Mouse (Mus musculus) testis, postnatal 14 days (tissue): ENCODE measurements at regions not wholly inside any gene's neighbourhood (a gene's known extent, or its start where the extent isn't known, plus 50 kb on each side); places are given as distances from the start of the nearest gene placed in this dataset.
"Not testable (repeated sequence)": the region's sequence is repeated elsewhere in the genome, so short reads cannot be mapped to it uniquely, and the experiment has no call there.

Experiments
- DNase-seq: peaks from one replicate; pipeline ENCODE4 v3.0.0; 2021; ENCODE audit warnings: low spot score

GRCm38 (mm10) chr12:10445738-10446137 lies 55.2 kb downstream of the Rdh14 start:
- DNase-seq: no peak

DNA sequence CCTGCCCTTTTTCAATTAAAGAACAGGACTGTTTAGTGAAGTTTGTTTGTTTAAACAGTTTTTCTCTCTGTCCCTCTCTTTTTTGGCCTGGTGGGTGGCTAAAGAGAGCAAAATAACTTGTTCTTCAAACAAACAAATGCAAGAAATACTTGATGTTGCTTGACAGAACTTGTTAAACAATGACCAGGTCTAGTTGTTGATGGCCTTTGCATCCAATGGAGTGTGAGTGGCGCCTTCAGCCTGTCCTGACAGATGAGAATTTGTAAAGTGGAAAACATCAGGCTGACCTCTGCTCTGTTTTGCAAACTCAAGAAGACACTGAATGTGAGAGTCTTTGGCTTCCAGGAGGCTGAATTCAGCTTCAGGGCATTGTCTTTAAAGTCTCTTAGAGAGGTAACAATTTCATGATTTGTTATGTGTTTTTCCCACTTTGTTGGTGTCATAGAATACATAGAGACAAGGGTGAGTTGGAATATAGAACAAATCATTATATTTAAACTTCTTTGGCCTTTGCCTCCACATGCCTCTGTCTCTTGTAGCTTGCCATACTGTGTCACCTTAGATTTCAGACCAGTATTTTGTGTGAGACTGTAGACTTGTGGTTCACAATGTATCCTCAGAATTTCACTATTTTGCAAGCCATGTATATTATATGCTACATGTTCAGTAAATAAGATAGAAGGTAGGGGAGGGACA lies 67.5 kb downstream of the Rdh14 start:
- no peak for DNase-seq

GRCm38 (mm10) chr12:10461796-10462195 lies 71.2 kb downstream of the Rdh14 start:
- DNase-seq: no peak

- DNase-seq: peak; percentile 10
Measured at GRCm38 (mm10) chr12:10462956-10463355, 72.4 kb downstream of the Rdh14 start.

- DNase-seq: no peak
Measured at GRCm38 (mm10) chr12:10473986-10474385, 83.4 kb downstream of the Rdh14 start.

DNA sequence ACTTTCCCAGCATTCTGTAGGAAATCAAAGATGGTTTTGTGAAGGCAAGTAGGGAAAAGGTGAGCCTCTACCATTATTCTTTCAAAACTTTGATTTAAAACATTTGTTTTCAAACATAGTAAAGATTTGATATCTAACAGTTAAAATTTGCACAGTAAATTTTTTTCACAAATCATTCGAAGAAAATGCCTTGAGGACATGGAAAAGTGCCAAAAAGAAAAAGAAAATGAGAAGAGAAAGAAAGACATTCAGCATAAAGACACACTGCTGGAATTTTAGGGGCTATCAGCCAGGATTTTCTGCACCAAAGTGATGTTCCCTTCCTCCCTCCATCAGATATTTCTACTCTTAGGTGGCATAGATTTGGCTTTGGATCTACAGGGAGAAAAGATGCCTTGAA lies 90.2 kb downstream of the Rdh14 start:
- DNase-seq: no peak

DNA sequence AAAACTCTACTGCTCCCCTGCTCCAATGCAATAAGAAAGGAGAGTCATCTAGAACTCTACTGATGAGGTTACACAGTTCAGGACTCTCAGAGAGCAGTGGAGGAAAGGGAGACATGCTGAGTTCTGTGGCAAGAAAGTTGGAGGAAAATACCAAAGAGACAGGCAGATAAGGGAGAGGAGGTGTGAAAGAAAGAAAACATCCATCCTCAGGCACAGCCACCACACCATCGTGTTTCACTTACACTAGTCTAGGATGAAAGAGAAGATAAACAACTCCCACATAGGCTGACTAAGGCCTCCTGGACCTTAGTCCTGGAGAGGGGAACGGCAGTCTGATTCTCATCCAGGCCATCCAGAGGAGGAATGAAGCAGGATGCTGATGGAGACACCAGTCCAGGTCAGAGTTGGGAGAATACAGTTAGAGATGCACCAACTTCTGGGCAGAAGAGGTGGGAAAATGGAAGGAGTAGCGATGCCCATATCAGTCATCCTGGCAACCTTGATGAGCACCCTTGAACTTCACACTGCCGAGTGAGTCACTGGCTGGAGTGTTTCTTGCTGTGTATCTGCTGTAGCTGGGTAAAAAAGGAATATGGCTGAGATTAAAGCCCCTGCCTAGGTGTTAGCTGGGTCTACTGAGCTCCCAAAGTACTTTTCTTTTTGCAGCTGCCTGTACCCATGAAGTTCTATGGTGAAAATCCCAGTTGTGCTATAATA lies 91.9 kb downstream of the Rdh14 start:
- no peak for DNase-seq

GRCm38 (mm10) chr12:10506721-10507120 lies 116.1 kb downstream of the Rdh14 start:
- no peak for DNase-seq

DNA sequence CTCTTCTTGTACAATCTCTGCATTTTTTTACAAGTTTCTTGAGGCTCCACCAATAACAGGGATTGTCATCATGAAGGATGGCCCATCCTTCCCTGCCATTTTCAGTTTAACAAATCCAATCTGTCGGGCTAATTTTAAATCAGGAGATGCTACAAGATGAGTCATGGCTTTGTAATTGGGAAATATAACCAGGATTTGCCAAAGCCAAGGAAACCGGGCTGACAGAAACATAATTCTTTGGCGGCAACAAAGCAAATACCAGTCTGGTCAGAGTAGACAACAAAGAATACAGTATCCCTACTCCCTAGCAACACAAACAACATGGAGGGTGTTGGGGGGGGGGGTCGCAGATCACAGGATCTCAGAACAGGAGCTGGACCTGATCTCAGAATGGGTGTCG lies 123.0 kb downstream of the Rdh14 start:
- DNase-seq: no peak

- DNase-seq: no peak
Measured at GRCm38 (mm10) chr12:10514278-10514677, 123.7 kb downstream of the Rdh14 start.

DNA sequence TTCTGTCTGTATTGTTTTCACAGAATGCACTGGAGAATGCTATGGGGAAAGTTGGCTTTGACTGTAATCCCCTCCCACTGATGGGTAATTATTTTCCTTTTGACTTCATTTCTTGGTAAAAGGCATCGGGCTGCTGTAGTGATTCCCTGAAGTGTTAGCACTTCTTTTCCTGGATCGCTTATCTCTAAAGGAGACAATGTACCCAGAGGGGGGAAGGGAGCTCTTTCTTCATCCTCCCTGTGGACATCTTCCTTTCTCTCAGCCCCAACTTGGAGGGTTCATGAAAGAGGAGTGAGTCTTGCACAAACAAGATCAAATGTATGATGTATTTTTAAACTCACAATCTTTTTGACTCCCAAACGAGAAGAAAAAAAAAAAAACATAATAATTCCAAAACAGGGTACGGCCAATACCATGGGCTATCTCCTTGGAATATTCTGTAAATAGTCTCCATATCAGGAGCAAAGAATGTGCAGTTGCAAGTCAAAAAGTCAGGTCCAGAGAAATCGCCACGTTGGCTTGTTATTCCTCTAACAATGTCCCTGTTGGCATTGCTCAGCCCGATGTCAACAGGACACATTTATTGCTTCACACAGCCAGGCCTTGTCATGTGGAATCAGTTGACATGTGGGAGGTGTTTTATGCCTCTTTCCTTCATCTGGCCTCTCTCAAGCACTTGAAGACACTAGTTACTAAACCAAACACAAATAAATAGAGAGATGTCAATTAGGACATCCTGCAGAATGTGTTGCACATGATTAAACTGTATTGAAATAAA lies 134.1 kb downstream of the Rdh14 start:
- DNase-seq: no peak

- no peak for DNase-seq
Measured at GRCm38 (mm10) chr12:10525934-10526333, 135.4 kb downstream of the Rdh14 start.

DNA sequence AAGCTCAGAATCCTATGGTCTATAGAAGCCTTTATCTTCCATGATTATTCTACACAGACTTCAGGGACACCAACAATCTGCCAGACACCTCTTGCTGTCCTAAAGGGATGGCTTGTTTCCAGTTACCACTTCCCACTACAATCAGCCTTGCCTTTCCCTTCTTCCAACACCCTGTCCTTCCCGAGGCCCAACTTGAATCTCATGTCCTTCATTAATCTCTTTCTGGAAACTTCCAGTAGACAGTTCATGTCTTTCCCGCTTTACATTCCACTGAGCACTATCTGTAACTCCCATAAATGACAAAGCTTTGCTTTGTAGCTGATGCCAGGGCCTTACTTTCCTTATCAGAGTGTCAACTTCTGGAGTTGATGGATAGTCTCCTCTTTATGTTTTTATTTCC lies 138.5 kb downstream of the Rdh14 start:
- DNase-seq: no peak

DNA sequence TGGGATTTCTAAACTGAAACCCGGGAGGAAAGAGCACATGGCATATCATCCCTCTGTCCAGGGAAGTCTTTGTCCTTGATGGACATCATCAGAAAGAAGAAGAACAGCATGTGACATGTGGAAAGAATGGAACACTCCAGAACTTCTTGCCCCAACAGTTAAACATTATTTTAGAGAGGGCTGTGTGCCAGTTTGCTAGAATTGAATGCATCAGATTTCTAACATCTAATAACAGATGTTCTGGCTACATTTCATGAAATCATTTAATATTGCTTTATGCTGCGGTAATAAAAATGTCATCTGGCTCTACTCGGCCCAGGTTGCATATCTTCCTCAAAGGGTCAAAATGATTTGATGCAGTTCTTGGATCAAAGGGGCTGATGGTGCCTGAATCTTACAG lies 140.4 kb downstream of the Rdh14 start:
- no peak for DNase-seq

GRCm38 (mm10) chr12:10533971-10534370 lies 143.4 kb downstream of the Rdh14 start:
- DNase-seq: no peak

DNA sequence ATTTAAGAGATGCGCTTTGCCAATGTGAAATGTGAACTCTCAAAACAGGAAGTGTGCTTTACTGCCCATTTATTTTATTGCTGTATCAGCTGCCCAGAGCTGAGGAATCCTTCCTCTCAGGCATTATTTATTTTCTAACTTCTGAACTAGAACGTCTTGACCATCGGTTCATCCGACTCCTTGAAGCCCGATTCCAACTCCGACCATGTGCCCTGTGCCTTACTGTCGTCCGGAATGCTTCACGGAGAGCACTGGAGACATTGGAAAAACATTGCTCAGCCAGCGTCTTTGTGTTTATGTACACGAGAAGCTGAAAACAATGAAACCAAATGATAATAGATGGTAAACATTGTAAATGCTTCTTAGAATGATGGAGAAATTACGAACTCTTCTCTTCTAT lies 145.7 kb downstream of the Rdh14 start:
- no peak for DNase-seq

DNA sequence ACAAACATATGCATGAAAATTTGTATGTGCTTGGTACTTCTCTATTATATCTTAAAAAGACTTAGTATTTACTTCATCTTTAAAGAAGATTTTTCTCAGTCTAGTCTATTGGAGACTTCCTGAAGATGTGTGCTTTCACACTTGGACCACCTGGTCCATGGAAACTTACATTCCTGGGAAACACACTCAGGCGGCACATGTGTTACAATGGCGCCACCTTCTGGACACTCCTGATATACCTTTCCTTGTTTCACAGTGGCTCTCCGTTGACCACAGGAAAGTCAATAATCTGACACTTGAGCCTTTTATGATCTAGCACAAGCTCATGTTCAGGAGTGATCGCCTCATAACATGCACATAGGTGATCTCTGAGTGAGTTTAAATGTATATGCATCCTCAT lies 146.5 kb downstream of the Rdh14 start:
- DNase-seq: peak; percentile 15

GRCm38 (mm10) chr12:10549481-10550201 lies 159.1 kb downstream of the Rdh14 start:
- no peak for DNase-seq

GRCm38 (mm10) chr12:10554701-10555100 lies 164.1 kb downstream of the Rdh14 start:
- DNase-seq: not testable (repeated sequence)

DNA sequence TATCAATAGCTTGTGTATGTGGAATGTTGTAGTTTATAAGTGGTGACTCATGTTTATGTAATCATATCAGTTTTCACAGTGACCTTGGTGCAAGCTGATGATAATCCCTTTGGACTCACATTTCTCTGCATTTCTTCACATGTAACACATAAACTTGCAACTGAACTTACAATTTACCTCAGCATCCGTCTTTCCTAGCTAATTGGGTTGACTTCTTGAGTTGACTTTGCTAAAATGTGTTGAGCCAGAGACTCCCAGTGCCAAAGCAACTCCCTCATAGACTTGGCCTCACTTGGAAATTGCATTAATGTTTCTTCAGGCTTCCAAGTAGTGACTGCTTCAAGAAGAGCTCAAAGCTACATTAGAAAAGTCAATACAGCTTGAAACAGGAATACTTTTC lies 172.4 kb downstream of the Rdh14 start:
- DNase-seq: no peak

DNA sequence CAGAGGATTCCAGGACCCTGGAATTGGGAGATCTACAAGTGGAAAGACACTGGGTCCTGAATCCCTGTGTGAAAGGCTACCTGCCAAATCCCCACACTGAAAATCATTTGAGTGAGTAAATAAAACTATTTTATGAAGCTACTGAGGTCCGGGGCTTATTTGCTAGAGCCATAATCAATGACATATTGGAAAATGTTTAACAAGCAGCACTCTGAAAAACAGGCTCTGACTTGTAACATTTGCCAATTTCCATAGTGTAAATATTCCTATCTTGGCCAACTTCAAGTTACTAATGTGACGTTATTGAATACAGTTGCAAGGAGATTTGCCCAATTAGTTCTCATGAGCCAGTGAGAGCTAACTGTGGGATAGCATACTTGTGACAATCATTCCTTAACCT lies 177.3 kb downstream of the Rdh14 start:
- DNase-seq: no peak

DNA sequence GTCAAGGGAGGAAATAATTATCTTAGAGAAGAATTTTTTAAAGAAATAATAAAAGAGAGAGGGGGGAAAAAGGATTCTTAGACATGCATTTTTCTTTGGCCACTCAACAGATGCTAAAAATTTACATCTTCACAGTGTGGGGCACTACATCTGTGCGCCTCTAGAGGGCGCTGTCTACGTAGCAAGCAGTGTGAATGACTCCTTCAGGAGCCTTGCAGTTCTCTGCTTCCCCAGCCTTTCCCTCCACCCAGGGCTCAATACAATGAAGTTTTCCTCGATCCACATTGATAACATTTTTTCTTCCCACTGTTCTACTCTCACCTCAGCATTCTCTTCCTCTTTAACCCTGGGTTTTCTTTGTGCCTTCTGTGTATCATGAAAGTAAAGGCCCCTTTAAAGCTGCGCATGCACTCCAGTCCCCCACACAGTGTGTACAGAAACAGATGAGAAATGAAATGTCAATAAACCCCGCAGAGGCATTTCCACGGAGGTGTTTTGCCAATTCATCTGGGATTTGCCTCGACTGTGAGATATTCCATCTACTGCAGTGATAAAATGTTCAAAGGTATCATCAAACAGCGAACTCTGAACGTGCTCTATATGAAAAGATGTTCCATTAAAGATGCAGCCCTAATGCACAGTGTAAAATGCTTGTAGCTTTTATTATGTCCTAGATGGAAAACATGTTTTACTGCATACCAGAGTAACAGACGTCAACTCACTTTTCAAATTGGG lies 181.2 kb downstream of the Rdh14 start:
- DNase-seq: peak; percentile 13
